ENCODE assay signal across 15 mouse cellular contexts in the genomic region with DNA sequence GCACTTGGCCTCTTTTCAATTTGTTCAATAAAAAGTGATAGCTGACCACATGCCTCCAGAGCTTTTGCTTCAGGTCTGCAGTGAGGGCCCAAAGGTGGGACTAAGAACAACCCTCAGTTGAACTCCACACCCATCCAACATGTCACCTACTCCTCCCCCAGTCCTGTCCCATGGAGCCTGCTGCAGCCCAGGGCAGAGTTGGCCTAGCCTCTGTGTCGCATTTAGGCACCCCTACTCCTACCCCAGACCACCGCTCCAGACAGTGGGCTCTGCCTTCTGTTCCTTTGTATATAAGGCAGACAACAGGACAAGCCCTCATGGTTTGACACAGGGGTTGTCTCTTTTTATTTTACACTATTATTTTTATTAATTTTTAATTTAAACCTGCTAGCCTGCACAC. TPM values are rescaled to one million over a fixed set of nuclear protein-coding genes. Genes with fewer than 3 reads are reported as not detected.
"Had no signal": no experiment of that assay in that cellular context is flagged by ENCODE, and none has a peak within 500 bp of the region (broad histone marks: within the 10 kb centered on the region; RNA-seq: fewer than 3 reads in every experiment).

No protein-coding gene starts in this region.

RNA-seq across cellular contexts. Expression of a gene that starts 9.8 kb away (rescaled TPM):
- polyA plus RNA-seq: liver, postnatal 0 days; lung, adult 2 months; lung, embryonic 15.5 days; macrophage; midbrain, embryonic 12.5 days; midbrain, embryonic 15.5 days; midbrain, postnatal 0 days; neural tube, embryonic 12.5 days; neural tube, embryonic 14.5 days; spleen, adult 2 months; stomach, embryonic 15.5 days; stomach, postnatal 0 days; testis, adult 2 months; thymus, adult 2 months; urinary bladder, adult 2 months had no signal

RNA-seq across cellular contexts. Expression of a gene that starts 21.9 kb away (rescaled TPM):
- polyA plus RNA-seq: liver, postnatal 0 days; lung, adult 2 months; lung, embryonic 15.5 days; macrophage; midbrain, embryonic 12.5 days; midbrain, embryonic 15.5 days; midbrain, postnatal 0 days; neural tube, embryonic 12.5 days; neural tube, embryonic 14.5 days; spleen, adult 2 months; stomach, embryonic 15.5 days; stomach, postnatal 0 days; testis, adult 2 months; thymus, adult 2 months; urinary bladder, adult 2 months had no signal

RNA-seq across cellular contexts. Expression of a gene that starts 31.1 kb away (rescaled TPM):
- polyA plus RNA-seq: liver, postnatal 0 days; lung, adult 2 months; lung, embryonic 15.5 days; macrophage; midbrain, embryonic 12.5 days; midbrain, embryonic 15.5 days; midbrain, postnatal 0 days; neural tube, embryonic 12.5 days; neural tube, embryonic 14.5 days; spleen, adult 2 months; stomach, embryonic 15.5 days; stomach, postnatal 0 days; testis, adult 2 months; thymus, adult 2 months; urinary bladder, adult 2 months had no signal

RNA-seq across cellular contexts. Expression of a gene that starts 47.7 kb away (rescaled TPM):
- polyA plus RNA-seq: liver, postnatal 0 days; lung, adult 2 months; lung, embryonic 15.5 days; macrophage; midbrain, embryonic 12.5 days; midbrain, embryonic 15.5 days; midbrain, postnatal 0 days; neural tube, embryonic 12.5 days; neural tube, embryonic 14.5 days; spleen, adult 2 months; stomach, embryonic 15.5 days; stomach, postnatal 0 days; thymus, adult 2 months; urinary bladder, adult 2 months had no signal

RNA-seq across cellular contexts. Expression of a gene that starts 55.6 kb away (rescaled TPM):
- polyA plus RNA-seq: liver, postnatal 0 days; lung, adult 2 months; lung, embryonic 15.5 days; macrophage; midbrain, embryonic 12.5 days; midbrain, embryonic 15.5 days; midbrain, postnatal 0 days; neural tube, embryonic 12.5 days; neural tube, embryonic 14.5 days; spleen, adult 2 months; stomach, embryonic 15.5 days; stomach, postnatal 0 days; testis, adult 2 months; thymus, adult 2 months; urinary bladder, adult 2 months had no signal
